Mouse (Mus musculus) forelimb bud, embryonic 11.5 days (tissue): ENCODE measurements around the gene Htr2a.

Experiments
- DNase-seq: peaks from one replicate; pipeline ENCODE4 v3.0.0-alpha.2; 2012; ENCODE audit warnings: low read depth, low spot score

The Htr2a gene

DNA sequence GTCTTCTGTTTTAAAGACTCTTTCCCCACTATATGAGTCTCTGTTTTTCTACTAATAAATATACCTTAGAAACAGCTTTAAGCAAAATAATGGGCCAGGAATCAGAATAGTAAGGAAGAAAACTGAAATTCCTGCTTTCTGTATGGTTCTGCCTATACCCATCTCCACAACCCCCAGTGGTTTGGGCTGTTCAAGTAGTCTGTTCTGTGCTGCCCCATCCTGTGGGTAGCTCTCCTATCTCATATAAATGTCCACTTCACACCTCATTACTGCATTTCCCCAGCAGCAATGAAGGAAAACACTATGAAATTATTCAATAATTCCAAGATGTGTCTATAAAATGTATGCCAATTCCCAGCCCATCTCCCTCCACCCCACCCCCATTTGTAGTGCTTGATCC, 56.8 kb downstream of the Htr2a start:
- no peak for DNase-seq

DNA sequence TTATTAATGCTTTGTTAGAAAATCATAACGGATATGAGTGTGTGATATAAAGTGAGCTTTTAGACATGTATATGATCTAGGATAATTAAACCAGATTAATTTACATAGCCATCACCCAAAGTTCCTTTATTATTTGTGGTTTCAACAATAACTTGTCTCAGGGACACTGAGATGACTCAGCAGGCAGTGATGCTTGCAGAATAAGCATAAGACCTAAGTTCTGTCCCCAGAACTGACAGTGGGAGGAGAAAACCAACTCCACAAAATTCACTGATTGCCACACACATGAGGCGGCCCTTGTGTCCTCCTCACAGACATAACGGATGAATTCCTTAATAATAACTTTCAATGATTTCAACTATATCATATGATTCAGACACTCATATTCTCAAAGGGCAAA, 58.6 kb downstream of the Htr2a start:
- no peak for DNase-seq

DNA sequence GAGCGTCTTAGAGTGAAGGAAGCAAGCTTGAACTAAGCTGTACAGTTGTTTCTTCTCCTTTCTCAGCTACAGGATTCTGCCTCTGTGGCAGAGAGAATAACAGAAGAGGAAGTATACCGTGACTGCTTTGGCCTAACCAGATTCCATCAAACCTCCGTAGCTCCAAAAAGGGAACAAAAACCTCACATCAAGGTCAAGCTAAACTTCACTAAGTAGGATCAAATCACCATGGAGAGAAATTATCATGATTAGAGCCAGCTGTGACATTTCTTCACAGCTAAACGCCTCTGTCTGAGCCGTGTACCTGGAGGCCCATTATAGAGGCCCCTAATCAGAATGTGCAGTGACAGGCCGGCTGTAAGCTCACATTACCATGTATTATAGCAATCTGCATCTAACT, 63.3 kb downstream of the Htr2a start:
- DNase-seq: peak; percentile 12

DNA sequence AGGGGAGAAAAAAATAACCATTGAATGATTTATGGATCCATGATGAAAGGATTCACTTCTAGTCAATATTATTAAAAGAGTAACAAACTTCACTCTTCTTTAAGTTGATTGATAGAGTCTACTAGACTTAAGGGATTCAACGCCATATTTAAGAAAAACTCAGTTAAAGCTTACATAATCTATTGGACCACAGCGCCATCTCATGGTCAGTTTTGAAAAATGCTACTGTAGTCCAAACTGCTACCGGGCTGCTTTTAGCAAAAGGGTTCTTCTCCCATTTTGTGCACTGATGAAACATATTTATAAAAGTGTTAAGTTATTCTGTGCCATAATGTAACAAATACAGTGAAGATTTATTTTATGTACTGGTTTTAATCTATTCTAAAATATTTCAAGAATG, 68.4 kb downstream of the Htr2a start:
- DNase-seq: peak; percentile 43

DNA sequence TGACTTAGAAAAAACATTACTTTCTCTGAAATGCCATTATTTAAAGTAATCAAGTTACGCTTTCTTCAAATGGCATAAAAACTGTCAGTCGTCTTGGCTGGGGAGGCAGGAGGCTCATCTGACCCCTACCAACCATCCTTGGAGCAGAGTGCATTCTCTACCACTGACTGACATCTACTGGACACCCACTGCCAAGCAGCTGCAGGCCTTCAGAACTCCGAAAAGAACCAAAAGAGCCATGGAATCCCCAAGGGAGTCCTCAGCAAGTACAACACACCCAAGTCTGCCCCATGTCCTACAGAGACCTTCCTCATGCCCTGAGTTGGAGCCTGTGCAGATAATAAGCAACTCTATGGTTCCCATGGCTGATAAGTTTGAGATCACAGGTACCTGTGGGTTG, 82.9 kb downstream of the Htr2a start:
- DNase-seq: no peak

DNA sequence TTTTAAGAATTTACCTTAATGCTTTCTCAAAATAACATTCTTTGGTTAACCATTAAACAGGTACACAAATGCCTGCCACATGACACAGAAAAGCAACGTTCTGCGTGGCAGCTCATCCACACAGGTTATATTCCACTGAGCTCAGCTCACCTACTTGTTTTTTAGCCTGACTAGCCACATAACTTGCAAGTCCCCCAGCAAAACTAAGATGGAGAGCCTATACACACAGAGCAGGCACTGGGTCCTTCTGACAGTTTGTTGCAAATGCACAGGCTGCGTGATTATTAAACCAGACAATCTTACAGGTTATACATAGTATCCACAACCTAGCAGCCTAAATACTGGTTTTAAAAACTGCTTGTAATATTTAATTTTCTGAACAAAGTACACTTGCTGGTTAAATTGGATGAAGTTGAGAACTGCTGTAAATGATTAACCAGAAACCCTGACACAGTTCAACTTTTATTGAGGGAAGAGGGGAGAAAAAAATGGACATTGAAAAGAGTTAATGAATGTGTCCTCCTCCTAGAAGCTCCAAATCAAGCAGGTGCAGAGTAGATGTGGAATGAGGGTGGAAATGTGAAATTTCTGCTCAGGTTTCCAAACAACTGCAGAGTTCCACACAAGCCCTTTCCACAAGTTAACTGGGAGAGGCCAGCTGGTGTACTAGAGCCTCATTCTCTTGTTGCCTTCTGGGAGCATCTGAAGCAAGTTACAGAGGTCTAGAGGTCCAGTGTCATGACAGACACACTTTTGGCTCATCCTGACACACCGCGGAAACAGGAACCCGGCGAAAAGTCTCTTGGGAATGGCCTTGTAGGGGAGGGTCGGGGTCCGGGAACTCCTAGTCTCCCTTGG, 90.8 kb downstream of the Htr2a start:
- DNase-seq: no peak

DNA sequence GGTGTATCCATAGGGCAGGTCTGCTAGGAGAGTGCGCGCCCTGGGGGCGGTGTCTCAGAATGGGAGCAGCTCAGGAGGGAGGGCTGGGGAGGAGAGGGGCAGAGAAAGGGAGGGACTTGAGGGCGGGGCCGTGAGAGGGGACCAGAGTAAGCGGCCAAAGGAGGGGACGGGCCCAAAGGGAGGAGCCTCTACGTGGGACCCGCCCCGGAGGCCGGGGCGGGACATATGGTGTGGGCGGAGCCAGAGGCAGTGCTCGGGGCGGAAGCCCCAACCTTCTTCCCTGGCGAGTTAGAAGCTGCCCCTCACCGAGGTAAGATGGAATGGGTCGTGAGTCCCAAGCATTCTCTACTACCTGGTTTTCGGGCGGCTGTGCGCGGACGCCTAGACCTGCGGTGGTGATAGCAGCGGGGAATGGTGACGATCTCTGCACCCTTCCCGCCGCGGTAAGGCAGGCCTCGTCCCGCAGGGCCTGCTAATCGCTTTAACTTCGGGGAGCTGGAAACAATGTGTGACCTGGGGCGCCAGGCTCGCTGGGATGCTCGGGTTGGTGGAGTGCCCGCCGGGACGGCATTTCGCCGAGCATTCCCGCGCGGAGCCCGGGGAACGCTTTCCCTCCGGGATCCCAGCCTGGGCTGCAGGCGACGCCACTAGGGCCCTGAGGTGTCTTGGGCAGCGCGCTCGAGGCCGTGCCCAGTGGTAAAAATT, 91.6 kb downstream of the Htr2a start, which contains the start of gene Esd:
Esd (plus strand) TSS at position 219 of the 705 bp plus-strand sequence.
- peak; percentile 94 for DNase-seq

DNA sequence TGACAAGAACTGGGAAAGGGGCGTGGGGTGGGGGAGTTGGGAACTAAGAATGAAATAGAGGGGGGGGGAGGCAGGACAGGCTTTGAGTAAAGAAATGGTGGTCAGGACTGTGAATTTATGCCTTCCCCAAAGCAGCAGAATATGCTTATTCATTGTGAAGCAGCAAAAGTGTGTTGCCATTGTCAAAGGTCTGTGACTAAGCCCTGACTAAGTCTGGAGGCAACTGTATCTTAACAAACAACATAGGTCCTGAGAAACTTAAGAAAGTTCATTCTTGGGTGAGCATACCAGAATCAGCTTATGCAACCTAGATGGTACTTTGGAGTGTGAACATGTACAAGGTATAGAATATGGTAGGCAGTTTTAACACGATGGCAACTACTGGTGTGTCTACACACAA, 92.8 kb downstream of the Htr2a start:
- DNase-seq: no peak

DNA sequence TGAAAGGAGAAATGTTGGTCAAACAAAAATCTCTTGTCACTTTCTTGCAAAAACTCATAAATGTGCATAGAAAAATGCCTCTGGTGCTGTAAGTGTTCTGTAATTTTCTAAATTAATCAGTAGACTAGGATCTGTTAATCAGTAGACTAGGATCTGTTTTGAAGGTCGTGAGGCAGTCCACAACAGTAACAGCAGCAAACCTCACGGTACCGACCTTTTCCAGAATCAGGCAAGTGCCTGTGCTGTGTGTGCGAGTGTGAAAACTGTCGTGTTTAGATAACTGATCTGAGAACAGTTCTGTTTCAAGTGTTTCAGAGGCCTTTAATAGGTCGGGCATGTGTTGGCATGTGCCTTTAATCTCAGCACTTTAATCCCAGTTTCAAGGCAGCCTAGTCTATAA, 94.8 kb downstream of the Htr2a start:
- no peak for DNase-seq

DNA sequence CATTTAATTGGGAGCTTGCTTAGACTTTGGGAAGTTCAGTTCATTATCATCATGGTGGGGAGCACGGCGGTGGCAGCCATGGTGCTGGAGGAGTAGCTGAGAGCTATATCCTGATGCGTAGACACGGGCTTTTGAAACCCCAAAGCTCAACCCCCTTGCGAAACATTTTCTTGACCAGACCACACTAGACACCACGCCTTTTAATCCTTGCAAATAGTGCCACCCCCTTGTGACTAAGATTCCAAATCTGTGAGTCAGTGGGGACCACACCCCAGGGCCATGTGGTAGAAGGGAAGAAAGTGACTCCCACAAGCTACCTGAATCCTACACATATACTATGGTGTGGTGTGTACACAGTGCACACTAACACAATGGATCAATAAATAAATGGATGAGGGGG, 96.2 kb downstream of the Htr2a start:
- DNase-seq: no peak
